Mouse (Mus musculus) kidney, postnatal 14 days (tissue): Measurements from ENCODE around the gene Rbm19.

Experiments
- DNase-seq: peaks from one replicate; pipeline ENCODE4 v3.0.0; 2022; ENCODE audit warnings: mixed read lengths

The Rbm19 gene

DNA sequence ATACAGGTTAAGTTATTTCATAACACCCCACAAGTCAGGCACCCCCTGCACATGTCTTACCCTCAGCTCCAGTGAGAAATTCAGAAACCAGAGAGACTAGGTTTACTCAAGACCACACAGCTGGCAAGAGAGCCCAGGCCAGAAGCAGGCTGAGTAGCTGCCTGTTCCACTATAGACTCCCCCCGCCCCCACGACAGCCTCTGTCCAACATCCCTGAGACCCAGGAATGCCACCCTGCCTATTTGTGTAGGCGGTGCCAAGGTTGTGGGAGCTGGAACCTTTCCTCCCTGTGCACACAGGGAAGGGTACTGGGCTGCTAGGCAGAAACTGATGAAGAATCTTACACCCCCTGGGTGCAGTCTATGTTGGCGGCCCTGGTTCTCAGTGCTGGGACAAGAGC, 91.2 kb downstream of the Rbm19 start:
- no peak for DNase-seq

DNA sequence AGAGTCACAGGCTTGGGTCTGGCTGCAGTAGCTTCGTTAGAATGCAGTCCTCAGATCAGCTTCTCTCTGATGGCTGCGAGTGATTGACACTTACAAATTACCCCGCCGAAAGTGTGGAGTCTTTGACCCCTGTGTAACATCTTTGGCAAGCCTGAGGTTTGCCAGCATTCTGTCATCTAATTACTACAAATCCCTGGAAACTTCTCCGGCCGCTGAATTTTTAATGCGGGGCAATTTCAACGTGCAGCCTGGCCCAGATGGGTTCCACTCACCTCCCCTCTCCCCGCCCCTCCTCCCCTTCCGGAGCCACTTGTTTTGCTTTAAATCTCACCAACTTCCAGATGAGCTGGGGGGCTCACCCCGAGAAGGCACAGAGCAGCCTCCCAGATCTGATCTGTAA, 94.4 kb downstream of the Rbm19 start:
- no peak for DNase-seq

DNA sequence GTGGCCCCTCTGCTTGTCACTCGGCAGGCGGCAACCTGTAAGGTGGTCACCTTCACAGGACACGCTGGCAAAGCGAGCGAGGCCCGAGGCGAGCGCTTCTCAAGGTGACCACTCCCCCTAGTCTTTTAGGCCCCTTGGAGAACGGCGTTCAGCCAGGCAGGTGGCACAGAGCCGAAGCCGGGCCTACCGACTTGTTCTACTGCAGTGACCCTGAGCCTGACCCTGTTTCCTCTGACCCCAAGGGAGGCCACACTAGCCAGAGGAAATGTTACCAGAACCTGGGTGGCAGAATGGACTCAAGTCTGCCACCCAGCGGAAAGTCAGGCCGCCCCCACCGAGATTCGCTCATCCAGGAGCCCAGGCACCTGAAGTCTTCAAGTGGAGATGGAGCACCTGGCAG, 94.9 kb downstream of the Rbm19 start:
- DNase-seq: peak; percentile 23

- DNase-seq: no peak
These were observed 98.2 kb downstream of the Rbm19 start for GRCm38 (mm10) chr5:120214511-120214910.

DNA sequence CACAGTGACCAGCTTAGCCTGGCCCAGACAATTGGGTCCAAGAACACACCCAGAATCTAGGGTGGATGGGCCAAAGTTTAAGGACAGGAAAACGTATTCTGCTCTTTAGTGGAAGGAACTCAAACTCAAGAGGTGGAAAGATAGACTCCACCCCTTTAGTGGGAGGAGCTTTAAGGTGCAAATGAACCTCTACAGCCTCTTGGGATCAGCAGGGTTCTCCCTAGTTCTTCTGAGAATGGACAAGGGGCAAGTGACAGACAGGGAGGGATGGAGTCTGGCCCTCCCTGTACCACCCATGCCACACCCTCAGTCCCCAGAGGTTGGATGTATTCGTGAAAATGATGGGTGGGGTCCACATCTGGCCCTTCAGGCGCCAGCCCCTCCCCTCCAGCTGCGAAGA, 105.0 kb downstream of the Rbm19 start:
- DNase-seq: no peak

GRCm38 (mm10) chr5:120225383-120225782, 109.1 kb downstream of the Rbm19 start:
- DNase-seq: no peak

GRCm38 (mm10) chr5:120228613-120229409, 112.5 kb downstream of the Rbm19 start:
- DNase-seq: no peak

DNA sequence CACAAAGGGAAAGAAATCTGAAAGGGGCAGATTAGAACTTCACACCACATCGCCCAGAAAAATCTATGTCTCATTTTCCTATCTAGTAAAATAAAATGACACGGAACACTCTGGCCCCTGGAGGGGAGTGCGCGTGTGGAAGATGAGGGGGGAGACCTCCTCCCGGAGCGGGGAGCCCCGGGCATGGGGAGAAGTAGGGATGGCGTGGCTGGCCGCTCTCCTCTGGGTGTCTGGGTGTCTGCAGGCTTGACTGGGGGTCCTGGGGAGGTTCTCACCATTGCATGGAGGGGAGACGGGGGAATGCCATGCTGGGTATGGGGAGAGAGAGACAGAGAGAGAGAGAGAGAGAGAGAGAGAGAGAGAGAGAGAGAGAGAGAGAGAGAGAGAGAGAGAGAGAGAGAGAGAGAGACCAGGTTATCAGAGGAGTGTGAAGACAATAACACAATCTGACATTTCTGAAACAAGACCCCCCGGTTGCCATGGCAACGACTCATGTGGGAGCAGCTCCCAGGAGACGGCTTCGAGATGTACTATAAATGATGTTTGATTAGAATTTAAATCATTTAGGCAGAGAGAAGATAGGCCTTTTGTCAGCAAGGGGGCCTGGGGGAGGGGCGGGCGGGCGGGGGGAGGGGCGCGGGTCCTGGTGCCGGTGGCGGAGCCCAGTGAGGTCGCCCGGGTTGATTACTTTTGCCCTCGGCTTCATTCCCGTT, 115.3 kb downstream of the Rbm19 start:
- DNase-seq: no peak

DNA sequence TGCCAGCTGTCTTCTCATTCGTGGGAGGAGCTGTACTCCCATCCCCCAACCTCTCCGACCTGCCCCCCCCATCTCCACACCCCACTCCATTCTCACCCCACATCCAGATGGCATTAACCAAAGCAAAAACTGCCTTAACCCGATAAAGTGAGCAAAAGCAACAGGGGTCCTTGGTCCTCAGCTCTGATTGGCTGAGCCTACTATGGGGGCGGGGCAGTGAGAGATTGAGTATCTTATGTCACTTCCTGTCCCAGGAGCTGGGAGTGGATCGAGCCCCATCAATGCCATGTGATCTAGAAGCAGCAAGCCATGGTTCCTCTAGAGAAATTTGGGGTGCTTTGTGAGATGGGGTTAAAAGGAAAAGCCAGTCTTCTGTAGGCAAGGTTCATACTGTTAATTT, 118.9 kb downstream of the Rbm19 start:
- no peak for DNase-seq

DNA sequence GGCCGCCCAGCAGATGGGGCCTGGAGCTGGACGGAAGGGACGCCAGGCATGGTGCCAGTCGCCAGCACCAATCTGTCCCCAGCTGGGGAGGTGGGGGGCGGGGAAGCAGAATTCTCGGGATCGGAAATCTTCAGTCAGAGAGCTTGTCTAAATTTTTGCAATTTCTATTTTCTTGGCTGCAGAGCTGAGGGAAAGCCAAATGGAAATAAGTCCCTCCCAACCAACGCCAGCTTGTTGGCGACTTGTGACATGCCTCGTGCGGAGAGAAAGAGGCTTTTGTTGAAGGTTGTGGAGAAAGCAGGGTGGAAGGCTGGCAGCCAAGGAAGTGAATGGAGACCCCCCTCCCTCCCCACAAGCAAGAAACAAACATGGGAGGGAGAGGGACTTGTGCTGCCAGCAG, 119.3 kb downstream of the Rbm19 start:
- no peak for DNase-seq

DNA sequence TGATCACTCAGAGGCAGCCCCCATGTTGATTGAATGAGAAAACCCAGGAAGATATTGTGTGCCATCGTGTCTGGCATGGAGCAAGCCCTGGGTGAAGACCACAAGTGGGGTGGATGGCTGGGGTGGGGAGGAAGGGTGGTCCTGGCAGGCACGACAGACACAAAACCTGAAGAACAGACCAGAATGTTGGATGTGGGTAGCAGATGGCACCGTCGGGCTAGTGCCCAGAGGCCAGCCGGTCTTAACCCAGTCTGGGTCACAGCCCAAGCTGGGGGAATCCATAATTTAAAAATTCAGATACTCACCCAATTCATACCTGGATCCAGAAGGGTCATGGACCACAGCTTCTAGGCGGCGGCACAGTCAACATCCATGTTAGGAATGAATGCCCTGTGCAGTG, 123.8 kb downstream of the Rbm19 start:
- no peak for DNase-seq

DNA sequence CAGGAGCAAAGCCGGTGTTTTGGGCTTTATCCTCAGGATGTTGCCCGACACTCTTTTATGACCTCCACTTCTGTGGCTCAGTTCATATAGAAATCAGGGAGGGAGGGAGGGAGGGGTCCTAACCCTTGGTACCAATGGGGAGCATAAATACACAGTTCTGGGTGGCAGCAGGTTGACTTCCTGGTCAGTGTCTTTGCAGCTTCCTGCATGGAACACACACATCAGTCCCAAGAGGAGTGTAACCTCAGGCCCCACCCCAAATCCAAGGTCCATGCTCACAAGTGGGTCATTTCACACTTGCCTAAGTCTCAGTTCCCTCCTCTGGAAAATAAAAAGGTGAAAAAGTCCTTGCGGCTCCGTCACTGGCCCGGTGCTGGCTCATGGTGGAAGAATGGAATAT, 129.1 kb downstream of the Rbm19 start:
- no peak for DNase-seq
